Mouse (Mus musculus): ENCODE data around the gene Paqr9. TPM values are rescaled to one million over a fixed set of nuclear protein-coding genes. Genes with fewer than 3 reads are reported as not detected.

The Paqr9 gene
- polyA plus RNA-seq, 1 experiment from 2014 or later = 0.07 TPM

DNA sequence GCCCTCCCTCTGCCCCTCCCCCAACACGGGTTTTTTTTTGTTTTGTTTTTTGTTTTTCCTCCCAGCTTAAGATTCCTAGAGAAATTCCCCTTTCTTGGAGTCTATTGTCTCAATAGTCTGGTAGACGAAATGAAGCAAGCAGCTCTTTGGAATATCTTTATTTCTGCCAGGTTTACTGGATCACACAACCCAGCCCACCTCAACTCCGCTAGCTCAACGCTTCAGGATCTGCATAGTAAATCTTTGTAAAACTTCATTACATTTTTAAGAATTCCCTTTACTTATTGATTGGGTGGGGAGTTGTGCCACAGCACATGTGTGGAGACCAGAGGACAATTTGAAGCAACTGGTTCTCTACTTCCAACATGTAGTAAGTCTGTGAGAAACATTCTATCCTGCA lies 11.1 kb downstream of the Paqr9 start:
- Histone ChIP-seq H3K4me1 (peaks cover 5% of the 10 kb centered on the region), H3K36me3 (replicated peaks) (no peaks in the 10 kb centered on the region), H3K9me3 (no peaks in the 10 kb centered on the region), H3K27me3 (ENCODE audit: poor library complexity, severe bottlenecking) (no peaks in the 10 kb centered on the region; the same call in 1 of the 2 replicates), H3K4me3 (no peak overlapping the region), H3K27ac (no peak overlapping the region)
- 84% methylated on average over 4 of the region's 4 CpGs for WGBS
- DNase-seq (ENCODE audit: extremely low spot score, low spot score) = no peak

DNA sequence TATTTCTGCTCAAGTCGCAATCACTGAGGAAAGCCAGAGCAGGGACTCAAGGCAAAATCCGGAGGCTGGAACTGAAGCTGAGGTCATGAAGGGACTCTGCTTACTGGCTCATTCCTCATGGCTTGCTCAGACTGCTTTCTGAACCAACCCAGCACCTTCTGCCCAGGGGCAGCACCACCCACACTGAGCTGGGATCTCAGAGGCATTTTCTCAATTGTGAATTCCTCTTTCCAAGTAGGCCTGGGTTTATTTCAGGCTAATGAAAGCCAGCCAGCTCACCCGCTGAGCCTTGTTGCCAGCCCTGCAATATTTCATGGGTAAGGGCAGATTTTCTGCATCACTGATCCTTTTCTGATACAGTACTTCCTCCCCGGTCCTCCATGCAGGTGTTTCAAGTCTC lies 12.0 kb downstream of the Paqr9 start:
- 79% methylated on average over 4 of the region's 4 CpGs for WGBS
- H3K4me1 ChIP-seq = peaks cover 5% of the 10 kb centered on the region
- H3K9me3 ChIP-seq = no peaks in the 10 kb centered on the region
- no peaks in the 10 kb centered on the region for H3K36me3 ChIP-seq (replicated peaks)
- H3K4me3 ChIP-seq = no peak overlapping the region
- no peak for DNase-seq (ENCODE audit: extremely low spot score, low spot score)
- no peak overlapping the region for H3K27ac ChIP-seq
- no peaks in the 10 kb centered on the region for H3K27me3 ChIP-seq (ENCODE audit: poor library complexity, severe bottlenecking)

DNA sequence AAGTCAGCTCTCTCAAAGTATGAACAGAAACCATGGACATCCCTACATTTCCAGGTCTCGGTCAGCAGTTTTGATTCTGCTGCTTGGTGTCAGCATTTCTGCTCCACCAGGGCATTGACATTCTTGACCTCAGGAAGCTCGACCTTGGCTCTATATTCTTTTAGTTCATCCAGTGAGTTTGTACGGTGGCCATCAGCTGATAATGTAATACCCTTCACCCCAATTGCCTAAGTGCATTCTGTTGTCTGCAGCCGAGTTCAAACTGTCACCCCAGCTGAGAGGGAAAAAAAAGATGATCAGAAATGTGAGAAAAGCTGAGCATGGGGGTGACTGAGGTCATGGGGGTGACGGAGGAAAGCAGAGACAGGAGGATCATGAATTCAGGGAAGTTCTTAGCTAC lies 13.1 kb downstream of the Paqr9 start:
- Histone ChIP-seq H3K27ac (no peak overlapping the region), H3K36me3 (replicated peaks) (no peaks in the 10 kb centered on the region), H3K4me3 (no peak overlapping the region), H3K4me1 (no peaks in the 10 kb centered on the region), H3K9me3 (no peaks in the 10 kb centered on the region), H3K27me3 (ENCODE audit: poor library complexity, severe bottlenecking) (no peaks in the 10 kb centered on the region)
- DNase-seq (ENCODE audit: extremely low spot score, low spot score) = no peak
- 86% methylated on average over 5 of the region's 5 CpGs for WGBS

DNA sequence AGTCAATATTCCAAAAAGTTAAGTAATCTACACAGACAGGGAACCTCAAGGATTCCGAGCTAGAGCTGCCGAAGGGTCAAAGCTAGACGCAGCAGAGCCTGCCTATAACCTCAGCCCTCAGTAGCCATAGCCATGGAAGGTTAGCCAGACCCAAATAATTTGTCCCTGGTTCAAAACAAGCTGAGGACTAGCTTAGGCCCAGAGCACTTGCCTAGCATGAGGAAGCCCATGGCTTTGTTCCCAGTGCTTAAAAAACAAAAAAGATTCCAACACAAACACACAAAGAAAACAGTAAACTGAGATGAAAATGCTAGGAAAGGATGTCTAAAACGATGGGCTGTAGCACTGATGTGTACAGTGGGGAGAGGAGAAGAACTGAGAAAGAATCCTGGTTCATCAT lies 14.7 kb downstream of the Paqr9 start:
- Histone ChIP-seq H3K27ac (no peak overlapping the region), H3K36me3 (replicated peaks) (no peaks in the 10 kb centered on the region), H3K4me3 (no peak overlapping the region), H3K9me3 (no peaks in the 10 kb centered on the region), H3K4me1 (no peaks in the 10 kb centered on the region), H3K27me3 (ENCODE audit: poor library complexity, severe bottlenecking) (peaks cover 5% of the 10 kb centered on the region; the same call in 1 of the 2 replicates)
- whole genome bisulfite sequencing = 86% methylated on average over 4 of the region's 4 CpGs
- no peak for DNase-seq (ENCODE audit: extremely low spot score, low spot score)

DNA sequence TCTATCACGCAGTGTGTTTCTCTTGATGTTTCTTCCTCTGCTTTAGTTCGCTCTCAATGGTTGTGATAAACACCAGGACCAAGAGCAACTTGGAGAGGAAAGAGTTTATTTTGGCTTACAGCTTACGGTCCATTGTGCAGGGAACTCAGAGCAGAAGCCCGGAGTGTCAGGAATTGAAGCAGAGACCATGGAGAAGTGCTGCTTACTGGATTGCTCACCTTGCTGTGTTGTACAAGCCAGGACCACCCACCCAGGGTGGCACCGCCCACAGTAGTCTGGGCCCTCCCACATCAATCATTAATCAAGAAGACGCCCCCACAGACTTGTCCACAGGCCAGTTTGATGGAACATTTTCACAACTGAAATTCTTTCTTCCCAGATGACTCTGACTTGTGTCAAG lies 18.0 kb downstream of the Paqr9 start:
- H3K27me3 ChIP-seq (ENCODE audit: poor library complexity, severe bottlenecking) = peaks cover 37% of the 10 kb centered on the region
- no peak overlapping the region for H3K4me3 ChIP-seq
- no peak overlapping the region for H3K27ac ChIP-seq
- 95% methylated on average over 6 of the region's 6 CpGs for WGBS
- H3K36me3 ChIP-seq (replicated peaks) = no peaks in the 10 kb centered on the region
- H3K4me1 ChIP-seq = peaks cover 15% of the 10 kb centered on the region
- no peaks in the 10 kb centered on the region for H3K9me3 ChIP-seq
- DNase-seq (ENCODE audit: extremely low spot score, low spot score) = no peak

DNA sequence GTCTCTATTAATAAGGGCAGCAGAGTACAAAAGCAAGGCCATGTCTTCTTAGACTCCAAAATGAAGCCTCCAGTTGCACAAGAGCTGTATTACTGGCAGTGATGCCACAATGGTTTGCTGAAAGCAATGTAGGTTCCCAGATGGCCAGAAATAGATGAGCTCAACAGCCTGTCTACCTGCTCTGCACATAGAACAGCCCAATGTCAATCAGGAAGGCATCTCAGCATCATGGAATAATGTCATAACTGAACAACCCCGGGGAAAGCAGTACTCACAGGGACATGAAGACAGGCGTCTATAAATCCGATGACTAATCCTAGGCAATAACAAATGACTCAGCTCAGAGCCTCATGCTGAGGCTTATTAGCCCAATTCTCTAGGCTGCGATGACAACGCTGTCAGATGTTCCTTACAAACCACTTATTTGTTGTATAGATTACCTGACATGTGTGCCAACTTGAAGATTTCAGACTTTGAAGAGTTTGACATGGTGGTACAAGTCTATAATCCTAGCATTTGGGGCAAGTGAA lies 19.0 kb downstream of the Paqr9 start:
- Histone ChIP-seq H3K27me3 (ENCODE audit: poor library complexity, severe bottlenecking) (peaks cover 46% of the 10 kb centered on the region), H3K4me3 (no peak overlapping the region), H3K9me3 (no peaks in the 10 kb centered on the region), H3K36me3 (replicated peaks) (no peaks in the 10 kb centered on the region), H3K27ac (no peak overlapping the region), H3K4me1 (peaks cover 17% of the 10 kb centered on the region)
- no peak for DNase-seq (ENCODE audit: extremely low spot score, low spot score)
- 89% methylated on average over 5 of the region's 5 CpGs for WGBS

DNA sequence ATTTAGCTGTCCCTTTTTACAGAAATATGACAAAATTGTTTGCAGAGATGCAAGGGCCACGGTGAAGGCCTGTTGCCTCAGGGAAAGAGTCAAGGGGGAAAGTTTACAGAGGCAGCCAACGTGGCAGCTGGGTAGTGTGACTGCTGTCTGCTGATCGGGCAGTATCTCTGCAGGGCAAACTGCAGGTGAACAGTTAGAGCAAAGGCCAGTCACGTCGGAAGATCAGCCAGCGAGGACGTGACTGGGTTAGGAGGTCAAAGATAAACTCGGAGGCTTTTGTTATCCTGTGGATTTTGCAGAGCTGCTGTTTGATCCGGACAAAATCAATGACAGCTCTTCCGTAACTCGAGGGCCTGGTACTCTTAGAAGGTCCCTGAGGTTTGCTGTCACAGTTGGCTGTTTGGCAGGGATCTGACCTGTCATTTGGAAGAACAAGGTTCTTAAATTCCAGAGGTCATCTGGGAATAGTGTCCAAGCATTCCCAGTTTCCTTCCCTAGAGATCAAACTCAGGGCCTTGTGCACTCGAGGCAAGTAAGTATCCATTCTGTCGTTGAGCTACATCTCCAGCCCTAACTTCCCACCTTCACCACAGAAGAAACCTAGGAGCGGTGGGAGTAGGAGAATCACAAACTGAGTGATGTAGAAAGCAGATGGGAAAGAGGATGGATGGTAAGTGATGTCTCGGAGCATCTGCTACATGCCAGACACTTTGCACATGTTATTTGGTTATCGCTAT lies 21.7 kb downstream of the Paqr9 start:
- H3K27ac ChIP-seq = no peak overlapping the region
- H3K36me3 ChIP-seq (replicated peaks) = no peaks in the 10 kb centered on the region
- peaks cover 6% of the 10 kb centered on the region; the same call in 1 of the 2 replicates for H3K9me3 ChIP-seq
- H3K4me1 ChIP-seq = peaks cover 17% of the 10 kb centered on the region
- no peak overlapping the region for H3K4me3 ChIP-seq
- 57% methylated on average over 16 of the region's 16 CpGs for WGBS
- DNase-seq (ENCODE audit: extremely low spot score, low spot score) = no peak
- H3K27me3 ChIP-seq (ENCODE audit: poor library complexity, severe bottlenecking) = peaks cover 52% of the 10 kb centered on the region

DNA sequence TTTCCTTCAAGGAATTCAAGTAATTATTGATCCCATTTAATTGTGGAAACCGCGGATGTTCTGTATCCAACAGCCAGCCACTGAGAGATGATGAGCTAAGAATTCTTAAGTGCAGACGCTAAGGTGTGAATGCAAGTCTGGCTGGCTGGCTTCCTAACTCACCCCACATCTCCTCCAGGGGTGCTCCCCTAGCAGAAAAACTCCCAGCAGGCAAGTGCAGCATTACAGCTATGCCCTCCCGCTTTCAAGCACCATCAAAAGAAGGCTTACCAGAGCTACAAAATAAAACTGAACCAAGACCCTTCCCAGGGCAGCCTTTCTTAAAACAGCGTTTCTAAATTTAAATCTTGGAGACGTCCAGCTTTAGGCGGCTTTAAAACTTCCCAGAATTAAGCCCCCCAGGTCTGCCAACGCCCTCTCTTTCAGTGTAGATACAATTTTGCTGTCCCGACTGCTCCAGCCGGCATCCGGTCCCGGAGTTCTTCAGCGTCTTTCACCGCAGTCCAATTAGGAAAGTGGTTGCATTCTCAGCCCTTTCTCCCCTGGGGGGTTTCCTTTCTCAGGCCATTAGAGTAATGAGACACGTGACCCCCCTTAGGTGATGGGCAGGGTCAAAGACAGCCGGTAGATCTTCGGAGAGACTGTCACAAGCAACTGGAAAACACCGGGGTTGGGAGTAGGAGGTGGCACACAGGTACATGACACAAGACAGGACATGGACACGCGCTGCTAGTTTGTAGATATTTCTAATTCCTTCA lies 22.5 kb downstream of the Paqr9 start:
- Histone ChIP-seq H3K4me3 (peak overlapping the region; percentile 51), H3K9me3 (peaks cover 6% of the 10 kb centered on the region; the same call in 1 of the 2 replicates), H3K27me3 (ENCODE audit: poor library complexity, severe bottlenecking) (peaks cover 52% of the 10 kb centered on the region), H3K36me3 (replicated peaks) (no peaks in the 10 kb centered on the region), H3K4me1 (peaks cover 17% of the 10 kb centered on the region), H3K27ac (no peak overlapping the region)
- peak; percentile 47 for DNase-seq (ENCODE audit: extremely low spot score, low spot score)
- 8% methylated on average over 20 of the region's 20 CpGs for WGBS

DNA sequence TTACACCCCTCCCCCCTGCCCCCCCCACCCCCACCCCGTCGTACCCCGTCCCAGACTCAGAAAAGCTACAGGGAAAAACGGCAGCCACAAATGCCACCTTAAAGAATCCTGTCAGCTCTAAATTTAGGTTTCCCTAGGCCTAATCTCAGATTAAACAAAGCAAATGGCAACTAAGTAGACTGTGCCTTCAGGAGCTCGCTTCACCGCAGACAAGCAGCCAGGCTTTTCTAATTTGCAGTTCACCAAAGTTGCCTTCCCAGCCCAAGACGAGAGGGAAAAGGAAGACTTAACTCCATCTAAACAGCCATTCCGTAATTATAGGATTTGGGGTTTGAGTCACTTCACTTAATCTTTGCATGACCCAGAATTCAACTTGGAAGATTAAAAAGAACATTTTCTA lies 23.1 kb downstream of the Paqr9 start:
- peaks cover 17% of the 10 kb centered on the region for H3K4me1 ChIP-seq
- peaks cover 52% of the 10 kb centered on the region for H3K27me3 ChIP-seq (ENCODE audit: poor library complexity, severe bottlenecking)
- H3K27ac ChIP-seq = no peak overlapping the region
- H3K36me3 ChIP-seq (replicated peaks) = no peaks in the 10 kb centered on the region
- 5% methylated on average over 8 of the region's 8 CpGs for WGBS
- H3K9me3 ChIP-seq = peaks cover 6% of the 10 kb centered on the region; the same call in 1 of the 2 replicates
- no peak for DNase-seq (ENCODE audit: extremely low spot score, low spot score)
- H3K4me3 ChIP-seq = peak overlapping the region; percentile 51

DNA sequence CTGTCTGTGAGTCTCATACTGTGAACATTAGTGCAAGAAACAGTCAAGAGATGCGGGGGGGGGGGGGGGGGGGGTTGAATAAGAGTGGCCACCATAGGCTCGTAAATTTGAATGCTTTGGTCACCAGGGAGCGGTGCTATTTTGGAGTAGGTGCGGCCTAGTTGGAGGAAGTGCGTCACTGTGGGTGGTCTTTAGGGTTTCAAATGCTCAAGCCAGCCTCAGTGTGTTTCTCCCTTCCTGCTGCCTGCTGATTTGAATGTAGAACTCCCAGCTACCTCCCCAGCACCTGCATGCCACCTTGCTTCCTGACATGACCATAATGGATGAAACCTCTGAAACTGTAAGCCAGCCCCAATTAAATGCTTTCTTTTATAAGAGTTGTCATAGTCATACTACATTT lies 26.6 kb downstream of the Paqr9 start:
- Histone ChIP-seq H3K27ac (no peak overlapping the region), H3K36me3 (replicated peaks) (no peaks in the 10 kb centered on the region), H3K4me3 (no peak overlapping the region), H3K27me3 (ENCODE audit: poor library complexity, severe bottlenecking) (peaks cover 30% of the 10 kb centered on the region), H3K4me1 (peaks cover 16% of the 10 kb centered on the region), H3K9me3 (peaks cover 6% of the 10 kb centered on the region; the same call in 1 of the 2 replicates)
- DNase-seq (ENCODE audit: extremely low spot score, low spot score) = no peak
- WGBS = 82% methylated on average over 5 of the region's 5 CpGs

DNA sequence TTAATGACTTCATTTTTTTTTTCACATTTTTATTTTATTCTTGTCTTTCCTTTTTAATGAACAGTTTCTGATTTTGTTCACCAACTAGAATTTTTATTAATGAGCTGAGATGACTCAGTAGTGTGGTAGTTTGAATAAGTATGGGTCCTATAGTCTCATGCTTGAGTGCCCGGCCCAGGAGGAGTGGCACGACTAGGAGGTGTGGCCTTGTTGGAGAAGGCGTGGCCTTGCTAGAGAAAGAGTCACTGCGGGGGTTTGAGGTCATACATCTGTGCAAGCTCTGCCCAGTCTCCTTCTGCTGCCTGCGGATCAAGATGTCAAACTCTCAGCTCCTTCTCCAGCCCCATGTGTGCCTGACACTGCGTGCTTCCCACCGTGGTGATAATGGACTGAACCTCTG lies 28.6 kb downstream of the Paqr9 start:
- no peaks in the 10 kb centered on the region for H3K36me3 ChIP-seq (replicated peaks)
- no peak overlapping the region for H3K4me3 ChIP-seq
- peaks cover 9% of the 10 kb centered on the region for H3K27me3 ChIP-seq (ENCODE audit: poor library complexity, severe bottlenecking)
- no peak overlapping the region for H3K27ac ChIP-seq
- WGBS = 90% methylated on average over 7 of the region's 7 CpGs
- no peaks in the 10 kb centered on the region for H3K4me1 ChIP-seq
- H3K9me3 ChIP-seq = peaks cover 6% of the 10 kb centered on the region; the same call in 1 of the 2 replicates
- DNase-seq (ENCODE audit: extremely low spot score, low spot score) = no peak

DNA sequence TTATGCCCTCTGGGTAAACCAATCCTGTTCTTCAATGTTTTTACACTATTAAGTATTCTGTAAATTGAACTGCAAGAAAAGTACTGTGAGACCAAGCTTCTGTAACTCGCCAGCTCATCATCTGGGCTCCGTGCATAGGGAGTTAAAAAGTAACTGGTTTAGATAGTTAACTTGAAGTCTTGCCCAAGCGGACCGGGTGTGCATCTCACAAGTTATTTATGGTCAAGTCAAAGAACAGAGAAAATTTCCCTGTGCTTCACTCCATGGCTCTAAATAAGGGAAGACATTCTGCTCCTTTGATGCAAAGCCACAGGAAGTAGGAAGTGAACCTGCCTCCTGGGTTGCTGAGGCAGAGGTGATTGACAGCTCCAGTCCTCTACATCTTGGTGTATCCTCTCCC lies 34.8 kb downstream of the Paqr9 start:
- Histone ChIP-seq H3K27me3 (ENCODE audit: poor library complexity, severe bottlenecking) (peaks cover 9% of the 10 kb centered on the region), H3K36me3 (replicated peaks) (no peaks in the 10 kb centered on the region), H3K4me3 (no peak overlapping the region), H3K9me3 (no peaks in the 10 kb centered on the region), H3K4me1 (peaks cover 5% of the 10 kb centered on the region; the same call in 1 of the 2 replicates), H3K27ac (no peak overlapping the region)
- no peak for DNase-seq (ENCODE audit: extremely low spot score, low spot score)
- 88% methylated on average over 4 of the region's 4 CpGs for WGBS
